Mouse (Mus musculus): Measurements from ENCODE around the gene Cct5. TPM values are rescaled to one million over a fixed set of nuclear protein-coding genes. Genes with fewer than 3 reads are reported as not detected.

Gene Cct5
- polyA plus RNA-seq, 1 experiment from 2014 or later, result 717 TPM

DNA sequence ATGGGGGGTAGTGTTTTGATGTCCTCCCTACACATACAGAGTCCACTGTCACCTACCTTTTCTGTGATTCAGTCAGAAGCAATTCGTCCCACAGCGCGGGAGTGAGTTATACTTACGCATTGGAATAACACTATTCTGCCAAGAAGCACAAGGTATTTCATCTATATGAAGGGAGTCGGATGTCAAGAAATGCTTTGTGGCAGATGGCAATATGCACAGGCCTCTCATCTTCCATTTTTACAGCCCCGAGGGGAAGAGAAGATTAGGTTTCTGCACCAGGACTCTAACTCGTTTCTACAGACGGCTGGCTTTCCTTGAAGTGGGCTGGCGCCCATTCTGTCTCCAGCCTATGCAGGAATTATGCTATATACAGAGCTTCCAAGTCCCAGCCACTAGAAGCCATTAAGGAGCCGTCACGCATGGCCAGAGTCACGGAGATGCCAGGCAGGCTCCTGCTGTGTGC, 29.8 kb upstream of the Cct5 start:
- no peaks in the 10 kb centered on the region for H3K27me3 ChIP-seq (ENCODE audit: control insufficient read depth, insufficient read depth, low read length)
- ATAC-seq (ENCODE audit: insufficient read depth, low FRiP score, low TSS enrichment) (no peak), DNase-seq (ENCODE audit: low spot score) (no peak)
- no peaks in the 10 kb centered on the region for H3K4me1 ChIP-seq (ENCODE audit: control insufficient read depth, insufficient read depth, low read length)
- H3K27ac ChIP-seq (ENCODE audit: low read depth, low read length), result no peak overlapping the region
- 70% methylated on average over 12 of the region's 12 CpGs for WGBS
- no peak overlapping the region for H3K4me3 ChIP-seq (ENCODE audit: low read depth, low read length)
- no peak overlapping the region for H3K4me2 ChIP-seq (ENCODE audit: low read depth)
- no peak overlapping the region for H3K9ac ChIP-seq (ENCODE audit: low read length)
- no peaks in the 10 kb centered on the region for H3K9me3 ChIP-seq (ENCODE audit: control insufficient read depth, low read length)
- H3K36me3 ChIP-seq (ENCODE audit: control insufficient read depth, insufficient read depth, low read length), result no peaks in the 10 kb centered on the region

- H3K4me2 ChIP-seq (ENCODE audit: low read depth), result no peak overlapping the region
- 92% methylated on average over 3 of the region's 3 CpGs for WGBS
- H3K9me3 ChIP-seq (ENCODE audit: control insufficient read depth, low read length), result no peaks in the 10 kb centered on the region
- no peaks in the 10 kb centered on the region for H3K4me1 ChIP-seq (ENCODE audit: control insufficient read depth, insufficient read depth, low read length)
- no peak overlapping the region for H3K27ac ChIP-seq (ENCODE audit: low read depth, low read length)
- no peaks in the 10 kb centered on the region for H3K36me3 ChIP-seq (ENCODE audit: control insufficient read depth, insufficient read depth, low read length)
- no peak overlapping the region for H3K9ac ChIP-seq (ENCODE audit: low read length)
- DNase-seq (ENCODE audit: low spot score) (no peak), ATAC-seq (ENCODE audit: insufficient read depth, low FRiP score, low TSS enrichment) (no peak)
- H3K27me3 ChIP-seq (ENCODE audit: control insufficient read depth, insufficient read depth, low read length), result no peaks in the 10 kb centered on the region
- no peak overlapping the region for H3K4me3 ChIP-seq (ENCODE audit: low read depth, low read length)
These were observed 28.0 kb upstream of the Cct5 start for GRCm38 (mm10) chr15:31629556-31629955.

- whole genome bisulfite sequencing, result 81% methylated on average over 10 of the region's 10 CpGs
- Histone ChIP-seq H3K4me1 (ENCODE audit: control insufficient read depth, insufficient read depth, low read length) (no peaks in the 10 kb centered on the region), H3K4me3 (ENCODE audit: low read depth, low read length) (no peak overlapping the region), H3K27ac (ENCODE audit: low read depth, low read length) (no peak overlapping the region), H3K27me3 (ENCODE audit: control insufficient read depth, insufficient read depth, low read length) (no peaks in the 10 kb centered on the region), H3K4me2 (ENCODE audit: low read depth) (no peak overlapping the region), H3K9me3 (ENCODE audit: control insufficient read depth, low read length) (no peaks in the 10 kb centered on the region), H3K9ac (ENCODE audit: low read length) (no peak overlapping the region), H3K36me3 (ENCODE audit: control insufficient read depth, insufficient read depth, low read length) (no peaks in the 10 kb centered on the region)
- DNase-seq (ENCODE audit: low spot score) (no peak), ATAC-seq (ENCODE audit: insufficient read depth, low FRiP score, low TSS enrichment) (no peak)
These were observed 26.6 kb upstream of the Cct5 start for GRCm38 (mm10) chr15:31628180-31628579.

GRCm38 (mm10) chr15:31627277-31628154, 25.9 kb upstream of the Cct5 start:
- H3K9me3 ChIP-seq (ENCODE audit: control insufficient read depth, low read length), result no peaks in the 10 kb centered on the region
- no peaks in the 10 kb centered on the region for H3K36me3 ChIP-seq (ENCODE audit: control insufficient read depth, insufficient read depth, low read length)
- H3K4me3 ChIP-seq (ENCODE audit: low read depth, low read length), result no peak overlapping the region
- no peak overlapping the region for H3K9ac ChIP-seq (ENCODE audit: low read length)
- no peaks in the 10 kb centered on the region for H3K27me3 ChIP-seq (ENCODE audit: control insufficient read depth, insufficient read depth, low read length)
- H3K4me2 ChIP-seq (ENCODE audit: low read depth), result no peak overlapping the region
- 0 out of 2 replicates have a peak overlapping the region, but pooled peaks have one; percentile 44 for H3K27ac ChIP-seq (ENCODE audit: low read depth, low read length)
- DNase-seq (ENCODE audit: low spot score) (no peak), ATAC-seq (ENCODE audit: insufficient read depth, low FRiP score, low TSS enrichment) (no peak)
- no peaks in the 10 kb centered on the region for H3K4me1 ChIP-seq (ENCODE audit: control insufficient read depth, insufficient read depth, low read length)
- 66% methylated on average over 12 of the region's 12 CpGs for WGBS

DNA sequence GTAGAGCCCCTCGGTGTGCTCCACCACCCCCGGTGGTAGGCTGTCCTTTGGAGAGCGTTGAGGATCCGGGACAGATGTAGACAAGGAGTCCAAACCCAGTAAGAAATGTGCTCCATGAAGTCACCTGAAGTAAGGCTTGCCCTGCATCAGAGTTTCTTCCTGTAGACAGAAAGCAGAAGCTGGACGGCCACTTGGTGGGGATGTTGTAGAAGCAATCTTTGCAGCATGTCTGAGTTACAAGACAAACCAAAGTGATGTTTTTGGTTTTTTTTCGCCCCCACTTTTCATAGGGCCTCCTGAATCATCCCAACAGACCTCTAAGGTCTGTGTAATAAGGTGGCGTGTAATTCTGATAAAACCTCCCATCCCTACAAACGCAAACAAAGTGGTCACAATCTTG, 17.9 kb upstream of the Cct5 start:
- 98% methylated on average over 8 of the region's 8 CpGs for WGBS

DNA sequence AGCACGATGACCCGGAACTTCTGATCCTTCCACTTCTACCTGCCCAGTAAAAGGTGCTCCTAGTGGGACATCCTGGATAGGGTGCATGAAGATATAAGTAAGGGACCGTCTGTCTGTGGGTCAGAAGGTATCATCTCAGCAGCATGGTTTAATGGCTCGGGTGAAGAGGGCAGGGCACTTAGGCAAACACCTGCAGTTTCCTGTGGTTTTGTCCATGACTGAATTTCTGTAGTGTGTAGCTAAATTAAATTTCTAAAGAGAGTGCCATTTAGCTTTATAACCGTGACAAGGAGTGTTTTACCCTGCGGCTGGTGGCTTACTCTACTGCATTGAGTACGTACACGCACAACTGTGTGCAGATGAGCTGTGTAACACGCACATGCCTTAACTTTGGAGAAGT, 15.7 kb upstream of the Cct5 start:
- ATAC-seq (ENCODE audit: insufficient read depth, low FRiP score, low TSS enrichment), result no peak
- H3K4me3 ChIP-seq (ENCODE audit: low read depth, low read length), result no peak overlapping the region
- H3K9ac ChIP-seq (ENCODE audit: low read length), result no peak overlapping the region
- no peak overlapping the region for H3K27ac ChIP-seq (ENCODE audit: low read depth, low read length)
- WGBS, result 94% methylated on average over 9 of the region's 9 CpGs
- no peak overlapping the region for H3K4me2 ChIP-seq (ENCODE audit: low read depth)
- H3K36me3 ChIP-seq (ENCODE audit: control insufficient read depth, insufficient read depth, low read length), result peaks cover 7% of the 10 kb centered on the region
- no peaks in the 10 kb centered on the region for H3K27me3 ChIP-seq (ENCODE audit: control insufficient read depth, insufficient read depth, low read length)
- H3K9me3 ChIP-seq (ENCODE audit: control insufficient read depth, low read length), result no peaks in the 10 kb centered on the region
- peak; percentile 1 for DNase-seq (ENCODE audit: low spot score)
- no peaks in the 10 kb centered on the region for H3K4me1 ChIP-seq (ENCODE audit: control insufficient read depth, insufficient read depth, low read length)

More for the DNA sequence above, 17.9 kb upstream of the Cct5 start:
- DNase-seq (ENCODE audit: low spot score) (peak; percentile 9), ATAC-seq (ENCODE audit: insufficient read depth, low FRiP score, low TSS enrichment) (no peak)
- no peaks in the 10 kb centered on the region for H3K27me3 ChIP-seq (ENCODE audit: control insufficient read depth, insufficient read depth, low read length)
- no peak overlapping the region for H3K27ac ChIP-seq (ENCODE audit: low read depth, low read length)
- peaks cover 7% of the 10 kb centered on the region for H3K36me3 ChIP-seq (ENCODE audit: control insufficient read depth, insufficient read depth, low read length)
- H3K4me2 ChIP-seq (ENCODE audit: low read depth), result no peak overlapping the region
- H3K4me1 ChIP-seq (ENCODE audit: control insufficient read depth, insufficient read depth, low read length), result no peaks in the 10 kb centered on the region
- H3K9ac ChIP-seq (ENCODE audit: low read length), result no peak overlapping the region
- no peaks in the 10 kb centered on the region for H3K9me3 ChIP-seq (ENCODE audit: control insufficient read depth, low read length)
- no peak overlapping the region for H3K4me3 ChIP-seq (ENCODE audit: low read depth, low read length)

GRCm38 (mm10) chr15:31614666-31615065, 13.1 kb upstream of the Cct5 start:
- H3K36me3 ChIP-seq (ENCODE audit: control insufficient read depth, insufficient read depth, low read length), result peaks cover 7% of the 10 kb centered on the region
- DNase-seq (ENCODE audit: low spot score) (peak; percentile 7), ATAC-seq (ENCODE audit: insufficient read depth, low FRiP score, low TSS enrichment) (no peak)
- H3K9ac ChIP-seq (ENCODE audit: low read length), result no peak overlapping the region
- no peak overlapping the region for H3K4me3 ChIP-seq (ENCODE audit: low read depth, low read length)
- no peaks in the 10 kb centered on the region for H3K9me3 ChIP-seq (ENCODE audit: control insufficient read depth, low read length)
- 85% methylated on average over 2 of the region's 2 CpGs for WGBS
- H3K4me1 ChIP-seq (ENCODE audit: control insufficient read depth, insufficient read depth, low read length), result no peaks in the 10 kb centered on the region
- no peak overlapping the region for H3K4me2 ChIP-seq (ENCODE audit: low read depth)
- no peaks in the 10 kb centered on the region for H3K27me3 ChIP-seq (ENCODE audit: control insufficient read depth, insufficient read depth, low read length)
- H3K27ac ChIP-seq (ENCODE audit: low read depth, low read length), result no peak overlapping the region

- Histone ChIP-seq H3K4me3 (ENCODE audit: low read depth, low read length) (no peak overlapping the region), H3K27ac (ENCODE audit: low read depth, low read length) (no peak overlapping the region), H3K9ac (ENCODE audit: low read length) (no peak overlapping the region), H3K4me2 (ENCODE audit: low read depth) (no peak overlapping the region), H3K36me3 (ENCODE audit: control insufficient read depth, insufficient read depth, low read length) (peaks cover 7% of the 10 kb centered on the region), H3K27me3 (ENCODE audit: control insufficient read depth, insufficient read depth, low read length) (no peaks in the 10 kb centered on the region), H3K9me3 (ENCODE audit: control insufficient read depth, low read length) (no peaks in the 10 kb centered on the region), H3K4me1 (ENCODE audit: control insufficient read depth, insufficient read depth, low read length) (no peaks in the 10 kb centered on the region)
- WGBS, result 89% methylated on average over 6 of the region's 6 CpGs
- ATAC-seq (ENCODE audit: insufficient read depth, low FRiP score, low TSS enrichment) (no peak), DNase-seq (ENCODE audit: low spot score) (peak; percentile 1)
These were observed 12.3 kb upstream of the Cct5 start for GRCm38 (mm10) chr15:31613826-31614453.

DNA sequence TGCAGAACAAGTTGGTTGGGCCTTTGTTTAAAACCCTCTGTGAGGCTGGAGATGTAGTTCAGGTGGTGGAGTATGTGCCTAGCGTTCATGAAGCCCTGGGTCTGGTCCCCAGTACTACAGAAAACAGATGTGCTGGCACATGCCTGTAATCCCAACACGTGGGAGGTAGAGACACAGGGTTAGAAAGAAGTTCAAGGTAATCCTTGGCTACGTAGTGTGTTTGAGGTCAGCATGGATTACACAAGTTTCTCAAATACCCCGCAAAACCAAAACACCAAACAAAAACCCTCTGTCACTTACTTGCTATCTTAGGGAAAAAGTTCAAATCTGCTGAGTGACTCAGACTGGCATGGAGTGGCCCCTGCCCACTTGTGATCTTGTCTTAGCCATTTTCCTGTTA, 10.4 kb upstream of the Cct5 start:
- Histone ChIP-seq H3K4me1 (ENCODE audit: control insufficient read depth, insufficient read depth, low read length) (no peaks in the 10 kb centered on the region), H3K36me3 (ENCODE audit: control insufficient read depth, insufficient read depth, low read length) (no peaks in the 10 kb centered on the region; the same call in 1 of the 2 replicates), H3K9ac (ENCODE audit: low read length) (no peak overlapping the region), H3K4me2 (ENCODE audit: low read depth) (no peak overlapping the region), H3K27ac (ENCODE audit: low read depth, low read length) (no peak overlapping the region), H3K27me3 (ENCODE audit: control insufficient read depth, insufficient read depth, low read length) (no peaks in the 10 kb centered on the region), H3K9me3 (ENCODE audit: control insufficient read depth, low read length) (no peaks in the 10 kb centered on the region), H3K4me3 (ENCODE audit: low read depth, low read length) (no peak overlapping the region)
- no peak for DNase-seq (ENCODE audit: low spot score)
- 93% methylated on average over 4 of the region's 4 CpGs for WGBS
- no peak for ATAC-seq (ENCODE audit: insufficient read depth, low FRiP score, low TSS enrichment)
